Mouse (Mus musculus) spleen, postnatal 10 days (tissue): Measurements from ENCODE around the gene C2cd5.

Source experiments
- DNase-seq, 2 experiments: peaks; one replicate each; pipeline ENCODE4 v3.0.0; 2021 to 2022; ENCODE audit warnings: low spot score in 2 of 2

Gene C2cd5

GRCm38 (mm10) chr6:142979665-142980660 is 120.0 kb downstream of the C2cd5 start:
- no peak for DNase-seq

- DNase-seq, result no peak
These were observed 122.7 kb downstream of the C2cd5 start for GRCm38 (mm10) chr6:142977221-142977620.

- DNase-seq, result no peak
These were observed 126.7 kb downstream of the C2cd5 start for GRCm38 (mm10) chr6:142973289-142973688.

GRCm38 (mm10) chr6:142972205-142972604 is 127.7 kb downstream of the C2cd5 start:
- no peak for DNase-seq

GRCm38 (mm10) chr6:142967407-142967806 is 132.5 kb downstream of the C2cd5 start:
- DNase-seq, result no peak

GRCm38 (mm10) chr6:142964531-142965385 is 135.2 kb downstream of the C2cd5 start:
- peak in 1 of 2 experiments; percentile 65 for DNase-seq

- DNase-seq, result peak in 1 of 2 experiments; percentile 18
These were observed 135.8 kb downstream of the C2cd5 start, which contains the start of gene St8sia1 for GRCm38 (mm10) chr6:142964076-142964530. St8sia1 (minus strand) TSS chr6:142964452.

GRCm38 (mm10) chr6:142963480-142964075 is 136.4 kb downstream of the C2cd5 start:
- DNase-seq, result no peak

GRCm38 (mm10) chr6:142962881-142963280 is 137.1 kb downstream of the C2cd5 start:
- no peak for DNase-seq

- no peak for DNase-seq
These were observed 137.5 kb downstream of the C2cd5 start for GRCm38 (mm10) chr6:142962476-142962875.

- no peak for DNase-seq
These were observed 138.1 kb downstream of the C2cd5 start for GRCm38 (mm10) chr6:142961721-142962455.
